ENCODE assay signal across 14 mouse cellular contexts in the genomic region with DNA sequence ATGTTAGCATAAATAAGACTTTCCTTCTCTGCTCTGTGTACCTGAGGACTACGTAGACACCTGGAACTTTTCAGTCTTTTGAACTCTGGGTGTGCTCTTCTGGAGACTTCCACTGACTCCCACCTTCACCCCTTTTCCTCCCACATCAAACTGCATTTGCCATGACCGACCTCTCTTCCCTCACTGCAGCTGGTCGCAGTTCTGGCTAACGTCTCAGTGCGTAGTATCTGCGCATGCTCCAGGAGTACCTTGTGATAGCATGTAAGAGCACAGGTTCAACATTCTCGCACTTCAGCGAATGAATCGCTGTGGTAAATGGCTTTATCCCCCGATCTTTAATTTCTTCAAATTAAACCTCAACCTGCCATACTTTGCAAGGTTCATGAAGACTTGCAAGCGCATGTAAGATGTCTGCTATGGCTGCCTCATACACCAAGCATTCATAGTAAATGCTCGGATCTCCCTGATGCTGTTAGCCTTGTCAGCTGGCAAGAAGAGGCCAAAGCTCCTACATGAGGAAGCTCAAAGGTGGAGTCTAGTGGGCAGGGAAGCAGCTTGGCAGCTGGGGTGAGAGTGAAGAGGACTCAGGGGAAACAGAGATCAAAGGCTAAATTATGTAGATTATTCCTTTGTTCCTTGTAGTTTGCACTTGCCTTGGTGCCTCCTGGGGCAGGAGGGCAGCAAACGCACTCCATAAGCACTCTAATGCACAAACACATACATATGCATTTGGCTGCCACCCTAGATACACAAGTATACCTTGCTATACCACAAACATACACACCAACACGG. TPM values are rescaled to one million over a fixed set of nuclear protein-coding genes. Genes with fewer than 3 reads are reported as not detected.
DNase-seq lines count a peak whose midpoint lies in the region; ATAC-seq lines count a peak whose summit lies in the region.
"Had no signal": no experiment of that assay in that cellular context is flagged by ENCODE, and none has a peak within 500 bp of the region (broad histone marks: within the 10 kb centered on the region; RNA-seq: fewer than 3 reads in every experiment).

No protein-coding gene starts in this region.

- no peak overlapping the region for H3K4me2 ChIP-seq in kidney, embryonic 14.5 days (replicated peaks; ENCODE audit: low read depth, low read length)
- H3K4me2 ChIP-seq in hindbrain, embryonic 13.5 days: no peak overlapping the region
- H3K4me2 ChIP-seq: embryonic facial prominence, embryonic 15.5 days; liver, embryonic 12.5 days; stomach, embryonic 15.5 days had no signal

- ATAC-seq in kidney, embryonic 14.5 days (ENCODE audit: low FRiP score, low TSS enrichment): no peak
- no peak for ATAC-seq in hindbrain, embryonic 13.5 days (ENCODE audit: low FRiP score)
- ATAC-seq in inflammation-experienced regulatory T-cells, adult 6 months: no peak
- ATAC-seq: liver, embryonic 12.5 days had no signal

- no peaks in the 10 kb centered on the region for H3K36me3 ChIP-seq in kidney, embryonic 14.5 days (ENCODE audit: control insufficient read depth, insufficient read depth, low read length)
- no peaks in the 10 kb centered on the region for H3K36me3 ChIP-seq in hindbrain, embryonic 13.5 days
- H3K36me3 ChIP-seq in midbrain, embryonic 10.5 days: no peaks in the 10 kb centered on the region
- H3K36me3 ChIP-seq: embryonic facial prominence, embryonic 15.5 days; liver, embryonic 12.5 days; stomach, embryonic 15.5 days had no signal

- DNase-seq in kidney, adult 9 months: peak; percentile 55
- no peak for DNase-seq in midbrain, embryonic 10.5 days (ENCODE audit: low spot score)
- DNase-seq in thymus, postnatal 10 days (ENCODE audit: low spot score in 2 of 2): peak; percentile 23 to 25
- no peak for DNase-seq in gastrocnemius, postnatal 4 days (ENCODE audit: low spot score in 2 of 2)
- DNase-seq: heart, adult 2 months; heart, postnatal 14 days had no signal

- no peaks in the 10 kb centered on the region for H3K4me1 ChIP-seq in kidney, embryonic 14.5 days (ENCODE audit: control insufficient read depth, insufficient read depth, low read length)
- H3K4me1 ChIP-seq in hindbrain, embryonic 13.5 days (replicated peaks): peaks cover 12% of the 10 kb centered on the region
- H3K4me1 ChIP-seq in midbrain, embryonic 10.5 days: peaks cover 17% of the 10 kb centered on the region
- H3K4me1 ChIP-seq: liver, embryonic 12.5 days; megakaryocyte, embryonic 14.5 days; stomach, embryonic 15.5 days had no signal

- H3K27me3 ChIP-seq in kidney, embryonic 14.5 days (ENCODE audit: control insufficient read depth, insufficient read depth, low read length): no peaks in the 10 kb centered on the region
- H3K27me3 ChIP-seq in hindbrain, embryonic 13.5 days: no peaks in the 10 kb centered on the region
- no peaks in the 10 kb centered on the region for H3K27me3 ChIP-seq in midbrain, embryonic 10.5 days (ENCODE audit: low read depth, poor library complexity, severe bottlenecking)
- H3K27me3 ChIP-seq: embryonic facial prominence, embryonic 15.5 days; liver, embryonic 12.5 days; stomach, embryonic 15.5 days had no signal

- no peak overlapping the region for H3K27ac ChIP-seq in kidney, embryonic 14.5 days (ENCODE audit: low read depth, low read length)
- H3K27ac ChIP-seq in hindbrain, embryonic 13.5 days: peak overlapping the region; percentile 8; the same call in 1 of the 2 replicates
- H3K27ac ChIP-seq in midbrain, embryonic 10.5 days (replicated peaks): peak overlapping the region; percentile 47
- H3K27ac ChIP-seq: embryonic facial prominence, embryonic 15.5 days; heart, adult 2 months; liver, embryonic 12.5 days; stomach, embryonic 15.5 days had no signal

- H3K9me3 ChIP-seq in kidney, embryonic 14.5 days (ENCODE audit: control insufficient read depth, low read length): no peaks in the 10 kb centered on the region
- H3K9me3 ChIP-seq in hindbrain, embryonic 13.5 days: no peaks in the 10 kb centered on the region
- H3K9me3 ChIP-seq in midbrain, embryonic 10.5 days (replicated peaks): no peaks in the 10 kb centered on the region
- H3K9me3 ChIP-seq: embryonic facial prominence, embryonic 15.5 days; liver, embryonic 12.5 days; stomach, embryonic 15.5 days had no signal

- 76% methylated on average over 14 of the region's 14 CpGs for WGBS in kidney, embryonic 14.5 days
- WGBS in hindbrain, embryonic 13.5 days: 83% methylated on average over 14 of the region's 14 CpGs
- 87% methylated on average over 14 of the region's 14 CpGs for WGBS in midbrain, embryonic 10.5 days

- no peak overlapping the region for H3K4me3 ChIP-seq in kidney, embryonic 14.5 days (ENCODE audit: low read length)
- no peak overlapping the region for H3K4me3 ChIP-seq in hindbrain, embryonic 13.5 days
- H3K4me3 ChIP-seq in midbrain, embryonic 10.5 days: no peak overlapping the region
- H3K4me3 ChIP-seq: embryonic facial prominence, embryonic 15.5 days; heart, adult 2 months; liver, embryonic 12.5 days; megakaryocyte, embryonic 14.5 days; stomach, embryonic 15.5 days had no signal

- H3K9ac ChIP-seq in kidney, embryonic 14.5 days (ENCODE audit: low read depth, low read length): no peak overlapping the region
- no peak overlapping the region for H3K9ac ChIP-seq in hindbrain, embryonic 13.5 days
- H3K9ac ChIP-seq: embryonic facial prominence, embryonic 15.5 days; liver, embryonic 12.5 days; stomach, embryonic 15.5 days had no signal

RNA-seq across cellular contexts. Expression of a gene that starts 19.2 kb away (rescaled TPM):
- polyA plus RNA-seq in kidney, embryonic 14.5 days (2014; fragmentation: Nextera tagmentation; extraction: Ambion mirVana): 41.4 and 57.2 TPM in 2 replicates
- polyA plus RNA-seq in hindbrain, embryonic 13.5 days (2015; fragmentation: Nextera tagmentation; extraction: Ambion mirVana): 115 and 116 TPM in 2 replicates
- 61.6 and 64.4 TPM in 2 replicates for polyA plus RNA-seq in midbrain, embryonic 10.5 days (2016; fragmentation: Nextera tagmentation; extraction: Ambion mirVana)
- 10 to 100 TPM; 21.3 to 29.9 TPM for total RNA-seq in gastrocnemius, postnatal 4 days (2021)
- 10 to 100 TPM in 1 of 3 experiments, 1 to 10 TPM in 2; 7.4 to 10.1 (median 9.3) TPM for polyA plus RNA-seq in inflammation-experienced regulatory T-cells, adult 6 months (2017; shearing (Covaris generic))

RNA-seq across cellular contexts. Expression of a gene that starts 53.2 kb away (rescaled TPM):
- polyA plus RNA-seq in kidney, embryonic 14.5 days (2014; fragmentation: Nextera tagmentation; extraction: Ambion mirVana): 2.2 and 3.2 TPM in 2 replicates
- polyA plus RNA-seq in hindbrain, embryonic 13.5 days (2015; fragmentation: Nextera tagmentation; extraction: Ambion mirVana): 6.8 and 7.5 TPM in 2 replicates
- 31.1 and 31.4 TPM in 2 replicates for polyA plus RNA-seq in midbrain, embryonic 10.5 days (2016; fragmentation: Nextera tagmentation; extraction: Ambion mirVana)
- under 1 TPM; 0.37 to 0.70 TPM for total RNA-seq in gastrocnemius, postnatal 4 days (2021)
- not detected for polyA plus RNA-seq in inflammation-experienced regulatory T-cells, adult 6 months (2017; shearing (Covaris generic))
- total RNA-seq: common myeloid progenitor, adult 5-6 weeks had no signal

Comparison
In these comparisons a context has a peak if more than half of its experiments do, and no peak if none do; other contexts are left out.
1. DNase-seq: peak in kidney, adult 9 months (single experiment) and thymus, postnatal 10 days (2 of 2); none in midbrain, embryonic 10.5 days (single experiment) and gastrocnemius, postnatal 4 days (0 of 2).